10 mouse cellular contexts compared by ENCODE assay signal in the genomic region with DNA sequence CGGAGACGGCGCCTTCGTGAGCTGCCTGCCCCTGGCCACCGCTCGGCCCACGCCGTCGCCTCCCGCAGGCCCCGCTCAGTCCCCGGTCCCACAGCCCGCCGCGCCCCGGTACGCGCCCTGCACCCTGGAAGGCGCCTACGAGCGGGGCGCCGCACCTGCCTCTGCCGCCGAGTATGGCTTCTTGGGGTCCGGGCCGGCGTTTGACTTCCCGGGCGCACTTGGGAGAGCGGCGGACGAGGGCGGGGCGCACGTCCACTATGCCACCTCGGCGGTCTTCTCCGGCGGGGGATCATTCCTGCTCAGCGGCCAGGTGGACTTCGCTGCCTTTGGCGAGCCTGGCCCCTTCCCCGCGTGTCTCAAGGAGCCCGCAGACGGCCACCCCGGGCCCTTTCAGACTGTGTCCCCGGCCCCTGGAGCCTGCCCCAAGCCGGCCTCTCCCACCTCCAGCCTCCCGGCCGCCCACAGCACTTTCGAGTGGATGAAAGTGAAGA. TPM values are rescaled to one million over a fixed set of nuclear protein-coding genes. Genes with fewer than 3 reads are reported as not detected.
DNase-seq lines count a peak whose midpoint lies in the region; ATAC-seq lines count a peak whose summit lies in the region.
"Had no signal": no experiment of that assay in that cellular context is flagged by ENCODE, and none has a peak within 500 bp of the region (broad histone marks: within the 10 kb centered on the region; RNA-seq: fewer than 3 reads in every experiment).

No protein-coding gene starts in this region.

- no peaks in the 10 kb centered on the region for H3K36me3 ChIP-seq in heart, embryonic 11.5 days (ENCODE audit: control insufficient read depth, insufficient read depth, low read length)
- H3K36me3 ChIP-seq in hindbrain, embryonic 13.5 days: no peaks in the 10 kb centered on the region
- H3K36me3 ChIP-seq in midbrain, embryonic 12.5 days: no peaks in the 10 kb centered on the region

- ATAC-seq in heart, embryonic 11.5 days (replicated peaks; ENCODE audit: insufficient number of reproducible peaks, low FRiP score, low TSS enrichment): peak; percentile 26; the same call in 1 of the 2 replicates
- ATAC-seq in hindbrain, embryonic 13.5 days (ENCODE audit: low FRiP score): peak; percentile 52; the same call in 1 of the 2 replicates
- peak; percentile 27; the same call in 1 of the 2 replicates for ATAC-seq in midbrain, embryonic 12.5 days (ENCODE audit: low FRiP score, low read depth)

- no peak overlapping the region for H3K9ac ChIP-seq in heart, embryonic 11.5 days (ENCODE audit: low read depth, low read length)
- H3K9ac ChIP-seq in hindbrain, embryonic 13.5 days: peak overlapping the region; percentile 69
- H3K9ac ChIP-seq in midbrain, embryonic 12.5 days (replicated peaks): no peak overlapping the region

- peaks cover 55% of the 10 kb centered on the region for H3K27me3 ChIP-seq in heart, embryonic 11.5 days (ENCODE audit: control insufficient read depth, insufficient read depth, low read length)
- H3K27me3 ChIP-seq in hindbrain, embryonic 13.5 days: peaks cover 81% of the 10 kb centered on the region
- peaks cover 86% of the 10 kb centered on the region for H3K27me3 ChIP-seq in midbrain, embryonic 12.5 days

- WGBS in heart, embryonic 11.5 days (ENCODE audit: insufficient replicate concordance): 1% methylated on average over 32 of the region's 53 CpGs
- WGBS in hindbrain, embryonic 13.5 days: 1% methylated on average over 43 of the region's 53 CpGs
- under 1% methylated on average over 53 of the region's 53 CpGs for WGBS in midbrain, embryonic 12.5 days

- H3K4me3 ChIP-seq in heart, embryonic 11.5 days (ENCODE audit: low read depth, low read length): peak overlapping the region; percentile 54
- H3K4me3 ChIP-seq in hindbrain, embryonic 13.5 days: peak overlapping the region; percentile 56
- H3K4me3 ChIP-seq in midbrain, embryonic 12.5 days: peak overlapping the region; percentile 46

- no peaks in the 10 kb centered on the region for H3K9me3 ChIP-seq in heart, embryonic 11.5 days (replicated peaks; ENCODE audit: control insufficient read depth, low read length)
- H3K9me3 ChIP-seq in hindbrain, embryonic 13.5 days: no peaks in the 10 kb centered on the region
- H3K9me3 ChIP-seq in midbrain, embryonic 12.5 days: no peaks in the 10 kb centered on the region

- peaks cover 11% of the 10 kb centered on the region; the same call in 1 of the 2 replicates for H3K4me1 ChIP-seq in heart, embryonic 11.5 days (ENCODE audit: control insufficient read depth, insufficient read depth, low read length)
- H3K4me1 ChIP-seq in hindbrain, embryonic 13.5 days (replicated peaks): peaks cover 17% of the 10 kb centered on the region
- H3K4me1 ChIP-seq in midbrain, embryonic 12.5 days: peaks cover 17% of the 10 kb centered on the region

- intact Hi-C loops in heart, postnatal 25 days (cut with DNase I): no loop called here

- no peak overlapping the region for H3K27ac ChIP-seq in heart, embryonic 11.5 days (ENCODE audit: low read depth, low read length)
- no peak overlapping the region for H3K27ac ChIP-seq in hindbrain, embryonic 13.5 days
- H3K27ac ChIP-seq in midbrain, embryonic 12.5 days (replicated peaks): no peak overlapping the region

- no peak for DNase-seq in heart, postnatal 25 days (ENCODE audit: low spot score)
- DNase-seq in ZHBTc4 (ENCODE audit: low read depth, low spot score) (peak; percentile 31), MN1 (ENCODE audit: low spot score) (no peak)
- no peak for DNase-seq in retina, postnatal 1 day
- no peak for DNase-seq in adrenal gland, adult (ENCODE audit: inconsistent age in 2 of 2, low spot score in 1 of 2)

- peak overlapping the region; percentile 93 for H3K4me2 ChIP-seq in heart, embryonic 11.5 days
- peak overlapping the region; percentile 93 for H3K4me2 ChIP-seq in hindbrain, embryonic 13.5 days
- H3K4me2 ChIP-seq in midbrain, embryonic 12.5 days (replicated peaks): peak overlapping the region; percentile 76

RNA-seq across cellular contexts. Expression of a gene that starts 0.5 kb away (rescaled TPM):
- 0.20 TPM in 1 of 2 replicates, not detected in the other for polyA plus RNA-seq in heart, embryonic 11.5 days (2014; fragmentation: Nextera tagmentation; extraction: Ambion mirVana)
- not detected for total RNA-seq in heart, postnatal 25 days (2021)
- polyA plus RNA-seq in hindbrain, embryonic 13.5 days (2015; fragmentation: Nextera tagmentation; extraction: Ambion mirVana): 1.6 and 2.5 TPM in 2 replicates
- polyA plus RNA-seq in midbrain, embryonic 12.5 days (2016; fragmentation: Nextera tagmentation; extraction: Ambion mirVana): 0.31 and 0.40 TPM in 2 replicates
- total RNA-seq: common myeloid progenitor, adult 5-6 weeks had no signal

RNA-seq across cellular contexts. Expression of a gene that starts 36.8 kb away (rescaled TPM):
- polyA plus RNA-seq in heart, embryonic 11.5 days (2014; fragmentation: Nextera tagmentation; extraction: Ambion mirVana): 0.10 TPM in 1 of 2 replicates, not detected in the other
- not detected for total RNA-seq in heart, postnatal 25 days (2021)
- polyA plus RNA-seq in hindbrain, embryonic 13.5 days (2015; fragmentation: Nextera tagmentation; extraction: Ambion mirVana): 1.3 and 1.5 TPM in 2 replicates
- not detected in 2 replicates for polyA plus RNA-seq in midbrain, embryonic 12.5 days (2016; fragmentation: Nextera tagmentation; extraction: Ambion mirVana)
- total RNA-seq: common myeloid progenitor, adult 5-6 weeks; left cerebral cortex, adult 8-10 months had no signal

RNA-seq across cellular contexts. Expression of a gene that starts 51.6 kb away (rescaled TPM):
- not detected in 2 replicates for polyA plus RNA-seq in heart, embryonic 11.5 days (2014; fragmentation: Nextera tagmentation; extraction: Ambion mirVana)
- total RNA-seq in heart, postnatal 25 days (2021): under 1 TPM; 0.42 to 0.56 TPM
- polyA plus RNA-seq in hindbrain, embryonic 13.5 days (2015; fragmentation: Nextera tagmentation; extraction: Ambion mirVana): 4.1 and 4.2 TPM in 2 replicates
- polyA plus RNA-seq in midbrain, embryonic 12.5 days (2016; fragmentation: Nextera tagmentation; extraction: Ambion mirVana): not detected in 2 replicates
- total RNA-seq: common myeloid progenitor, adult 5-6 weeks; left cerebral cortex, adult 8-10 months had no signal

RNA-seq across cellular contexts. Expression of a gene that starts 51.6 kb away (rescaled TPM):
- polyA plus RNA-seq in heart, embryonic 11.5 days (2014; fragmentation: Nextera tagmentation; extraction: Ambion mirVana): 2.0 and 3.1 TPM in 2 replicates
- total RNA-seq in heart, postnatal 25 days (2021): not detected
- 76.0 and 82.5 TPM in 2 replicates for polyA plus RNA-seq in hindbrain, embryonic 13.5 days (2015; fragmentation: Nextera tagmentation; extraction: Ambion mirVana)
- not detected in 2 replicates for polyA plus RNA-seq in midbrain, embryonic 12.5 days (2016; fragmentation: Nextera tagmentation; extraction: Ambion mirVana)
- total RNA-seq: common myeloid progenitor, adult 5-6 weeks; left cerebral cortex, adult 8-10 months had no signal

RNA-seq across cellular contexts. Expression of a gene that starts 58.9 kb away (rescaled TPM):
- polyA plus RNA-seq in heart, embryonic 11.5 days (2014; fragmentation: Nextera tagmentation; extraction: Ambion mirVana): 0.27 and 0.30 TPM in 2 replicates
- total RNA-seq in heart, postnatal 25 days (2021): 1 to 10 TPM; 1.0 to 1.2 TPM
- 0.79 and 1.5 TPM in 2 replicates for polyA plus RNA-seq in hindbrain, embryonic 13.5 days (2015; fragmentation: Nextera tagmentation; extraction: Ambion mirVana)
- polyA plus RNA-seq in midbrain, embryonic 12.5 days (2016; fragmentation: Nextera tagmentation; extraction: Ambion mirVana): 0.08 and 0.15 TPM in 2 replicates
- total RNA-seq: common myeloid progenitor, adult 5-6 weeks; left cerebral cortex, adult 8-10 months had no signal
